Mouse (Mus musculus) ES-CJ7 (cell line): ENCODE measurements around the gene Cyp27a1.
A peak's percentile ranks its signal among the peaks of the same experiment; 100 is the strongest.

Experiments used
- DNase-seq: peaks from one replicate; pipeline ENCODE4 v3.0.0; 2011; ENCODE audit warnings: low read depth, low spot score

Cyp27a1 gene

GRCm38 (mm10) chr1:74718113-74718512, 4.7 kb downstream of the Cyp27a1 start:
- no peak for DNase-seq

- DNase-seq = no peak
Measured at GRCm38 (mm10) chr1:74719281-74719680, 5.9 kb downstream of the Cyp27a1 start.

- no peak for DNase-seq
Measured at GRCm38 (mm10) chr1:74721657-74722056, 8.3 kb downstream of the Cyp27a1 start.

GRCm38 (mm10) chr1:74723748-74724147, 10.4 kb downstream of the Cyp27a1 start:
- DNase-seq = peak; percentile 70

GRCm38 (mm10) chr1:74726114-74726513, 12.7 kb downstream of the Cyp27a1 start:
- DNase-seq = no peak

GRCm38 (mm10) chr1:74726674-74727073, 13.3 kb downstream of the Cyp27a1 start:
- no peak for DNase-seq

GRCm38 (mm10) chr1:74728446-74728845, 15.1 kb downstream of the Cyp27a1 start:
- no peak for DNase-seq

- DNase-seq = no peak
Measured at GRCm38 (mm10) chr1:74736977-74737376, 23.6 kb downstream of the Cyp27a1 start.

- no peak for DNase-seq
Measured at GRCm38 (mm10) chr1:74737500-74737899, 24.1 kb downstream of the Cyp27a1 start.

GRCm38 (mm10) chr1:74740846-74741245, 27.5 kb downstream of the Cyp27a1 start:
- DNase-seq = no peak

GRCm38 (mm10) chr1:74747335-74747734, 34.0 kb downstream of the Cyp27a1 start:
- no peak for DNase-seq

- peak; percentile 85 for DNase-seq
Measured at GRCm38 (mm10) chr1:74748643-74749271, 35.4 kb downstream of the Cyp27a1 start, which contains the start of gene Prkag3. TSS of gene Prkag3 (minus strand) at chr1:74749221.

GRCm38 (mm10) chr1:74749301-74749700, 35.9 kb downstream of the Cyp27a1 start:
- no peak for DNase-seq

- DNase-seq = no peak
Measured at GRCm38 (mm10) chr1:74750683-74751082, 37.3 kb downstream of the Cyp27a1 start.

- no peak for DNase-seq
Measured at GRCm38 (mm10) chr1:74752150-74752549, 38.8 kb downstream of the Cyp27a1 start.

GRCm38 (mm10) chr1:74752833-74753232, 39.5 kb downstream of the Cyp27a1 start:
- DNase-seq = no peak

GRCm38 (mm10) chr1:74753266-74753974, 40.0 kb downstream of the Cyp27a1 start:
- DNase-seq = no peak

- DNase-seq = no peak
Measured at GRCm38 (mm10) chr1:74754175-74754785, 40.9 kb downstream of the Cyp27a1 start.

- DNase-seq = peak; percentile 77
Measured at GRCm38 (mm10) chr1:74759773-74760172, 46.4 kb downstream of the Cyp27a1 start.

- DNase-seq = peak; percentile 96
Measured at GRCm38 (mm10) chr1:74763081-74763480, 49.7 kb downstream of the Cyp27a1 start.

- peak; percentile 59 for DNase-seq
Measured at GRCm38 (mm10) chr1:74770727-74771466, 57.5 kb downstream of the Cyp27a1 start.

- DNase-seq = no peak
Measured at GRCm38 (mm10) chr1:74771467-74771844, 58.1 kb downstream of the Cyp27a1 start.

- DNase-seq = no peak
Measured at GRCm38 (mm10) chr1:74771845-74771930, 58.3 kb downstream of the Cyp27a1 start, which contains the start of gene Wnt6. TSS of gene Wnt6 (plus strand) at chr1:74771892.
